Mouse (Mus musculus) hindbrain, embryonic 16.5 days (tissue): ENCODE measurements at regions not wholly inside any gene's neighbourhood (a gene's known extent, or its start where the extent isn't known, plus 50 kb on each side); places are given as distances from the start of the nearest gene placed in this dataset.
A peak's percentile ranks its signal among the peaks of the same experiment; 100 is the strongest.

Experiments
- ATAC-seq: fragments of 200-750 bp; cut with Nextera tagmentation; 2 replicates; pipeline ENCODE4 v1.8.0; 2017; ENCODE audit warnings: moderate TSS enrichment, moderate library complexity
- H3K27ac ChIP-seq: fragments of 300-500 bp; sonication (generic); 2 replicates; pipeline ENCODE4 v1.5.1; 2014; ENCODE audit warnings: low read depth, mild to moderate bottlenecking, control low read depth, low read length, moderate library complexity
- H3K27me3 ChIP-seq: fragments of 300-500 bp; sonication (generic); replicated peaks from 2 replicates; pipeline ENCODE4 v1.6.1; 2014; ENCODE audit warnings: low read length; ENCODE audit not compliant: control insufficient read depth, insufficient read depth
- H3K36me3 ChIP-seq: fragments of 300-500 bp; sonication (generic); 2 replicates; pipeline ENCODE4 v1.6.1; 2014; ENCODE audit warnings: mild to moderate bottlenecking, low read length, moderate library complexity, mixed read lengths; ENCODE audit not compliant: control insufficient read depth, insufficient read depth
- H3K4me1 ChIP-seq: fragments of 300-500 bp; sonication (generic); 2 replicates; pipeline ENCODE4 v1.6.1; 2014; ENCODE audit warnings: low read depth, low read length; ENCODE audit not compliant: control insufficient read depth, insufficient read depth
- H3K4me2 ChIP-seq: fragments of 300-500 bp; sonication (generic); 2 replicates; pipeline ENCODE4 v1.6.1; 2014; ENCODE audit warnings: mild to moderate bottlenecking, low read length, control low read depth, moderate library complexity
- H3K4me3 ChIP-seq: fragments of 300-500 bp; sonication (generic); 2 replicates; pipeline ENCODE4 v1.5.1; 2014; ENCODE audit warnings: mild to moderate bottlenecking, low read length, control low read depth, moderate library complexity
- H3K9ac ChIP-seq: fragments of 300-500 bp; sonication (generic); 2 replicates; pipeline ENCODE4 v1.6.1; 2014; ENCODE audit warnings: low read depth, mild to moderate bottlenecking, control low read depth, low read length, moderate library complexity
- H3K9me3 ChIP-seq: fragments of 300-500 bp; sonication (generic); 2 replicates; pipeline ENCODE4 v1.6.1; 2014; ENCODE audit warnings: mild to moderate bottlenecking, low read length, moderate library complexity; ENCODE audit not compliant: control insufficient read depth
- WGBS: fragments of 180-500 bp; shearing (Covaris S2); extraction: QIAGEN DNeasy Blood & Tissue Kit; methylation state at CpG from one replicate; pipeline ENCODE4 v1.1.7; 2014; 5-methylcytosine and 5-hydroxymethylcytosine counted together

- no peaks in the 10 kb centered on the region for H3K27me3 ChIP-seq
- no peaks in the 10 kb centered on the region for H3K36me3 ChIP-seq
- ATAC-seq: no peak
- no peak overlapping the region for H3K27ac ChIP-seq
- no peak overlapping the region for H3K9ac ChIP-seq
- H3K4me2 ChIP-seq: no peak overlapping the region
- no peak overlapping the region for H3K4me3 ChIP-seq
- H3K9me3 ChIP-seq: no peaks in the 10 kb centered on the region
- no peaks in the 10 kb centered on the region; the same call in 1 of the 2 replicates for H3K4me1 ChIP-seq
These were observed 72.9 kb downstream of the Manea start for GRCm38 (mm10) chr4:26273754-26274153.

- no peak overlapping the region for H3K9ac ChIP-seq
- no peak overlapping the region for H3K4me2 ChIP-seq
- no peaks in the 10 kb centered on the region for H3K4me1 ChIP-seq
- H3K27ac ChIP-seq: no peak overlapping the region
- H3K36me3 ChIP-seq: no peaks in the 10 kb centered on the region
- 75% methylated on average over 1 of the region's 1 CpGs for WGBS
- H3K27me3 ChIP-seq: no peaks in the 10 kb centered on the region
- no peaks in the 10 kb centered on the region for H3K9me3 ChIP-seq
- peak; percentile 24; the same call in 1 of the 2 replicates for ATAC-seq
- H3K4me3 ChIP-seq: no peak overlapping the region
These were observed 87.3 kb downstream of the Manea start for GRCm38 (mm10) chr4:26259230-26260029.

- H3K27me3 ChIP-seq: no peaks in the 10 kb centered on the region
- no peaks in the 10 kb centered on the region for H3K4me1 ChIP-seq
- H3K4me3 ChIP-seq: no peak overlapping the region
- H3K27ac ChIP-seq: no peak overlapping the region
- H3K36me3 ChIP-seq: no peaks in the 10 kb centered on the region
- no peak overlapping the region for H3K9ac ChIP-seq
- WGBS: 38% methylated on average over 3 of the region's 3 CpGs
- no peaks in the 10 kb centered on the region for H3K9me3 ChIP-seq
- H3K4me2 ChIP-seq: no peak overlapping the region
- ATAC-seq: no peak
These were observed 90.8 kb downstream of the Manea start for GRCm38 (mm10) chr4:26255889-26256288.

GRCm38 (mm10) chr4:26247925-26248856 lies 98.5 kb downstream of the Manea start:
- H3K27me3 ChIP-seq: no peaks in the 10 kb centered on the region
- no peak overlapping the region for H3K9ac ChIP-seq
- H3K4me1 ChIP-seq: no peaks in the 10 kb centered on the region
- H3K4me3 ChIP-seq: no peak overlapping the region
- no peak overlapping the region for H3K27ac ChIP-seq
- no peaks in the 10 kb centered on the region for H3K9me3 ChIP-seq
- H3K36me3 ChIP-seq: no peaks in the 10 kb centered on the region
- WGBS: 70% methylated on average over 13 of the region's 13 CpGs
- ATAC-seq: peak; percentile 80
- no peak overlapping the region for H3K4me2 ChIP-seq

- Histone ChIP-seq H3K4me2 (no peak overlapping the region), H3K36me3 (no peaks in the 10 kb centered on the region), H3K4me1 (no peaks in the 10 kb centered on the region), H3K9ac (no peak overlapping the region), H3K9me3 (no peaks in the 10 kb centered on the region), H3K27ac (no peak overlapping the region), H3K27me3 (no peaks in the 10 kb centered on the region), H3K4me3 (no peak overlapping the region)
- no peak for ATAC-seq
- 75% methylated on average over 1 of the region's 1 CpGs for WGBS
These were observed 123.4 kb downstream of the Manea start for GRCm38 (mm10) chr4:26223267-26223666.
